Mouse (Mus musculus): ENCODE data around the gene Plxnb2. TPM values are rescaled to one million over a fixed set of nuclear protein-coding genes. Genes with fewer than 3 reads are reported as not detected.

Gene Plxnb2
- polyA plus RNA-seq, 1 experiment from 2014 or later: 104 TPM

GRCm38 (mm10) chr15:89165478-89165877 is 15.1 kb downstream of the Plxnb2 start:
- H3K27ac ChIP-seq: no peak overlapping the region
- 96% methylated on average over 12 of the region's 12 CpGs for WGBS

GRCm38 (mm10) chr15:89161397-89161796 is 19.2 kb downstream of the Plxnb2 start:
- Histone ChIP-seq H3K9me3 (no peaks in the 10 kb centered on the region), H3K4me3 (no peak overlapping the region), H3K9ac (no peak overlapping the region), H3K4me1 (replicated peaks) (no peaks in the 10 kb centered on the region), H3K4me2 (no peak overlapping the region), H3K27me3 (no peaks in the 10 kb centered on the region), H3K27ac (no peak overlapping the region), H3K36me3 (peaks cover 100% of the 10 kb centered on the region)
- ATAC-seq (ENCODE audit: low FRiP score): no peak
- WGBS: 97% methylated on average over 8 of the region's 9 CpGs

More at GRCm38 (mm10) chr15:89165478-89165877, 15.1 kb downstream of the Plxnb2 start:
- no peak for ATAC-seq (ENCODE audit: low FRiP score)
- Histone ChIP-seq H3K4me2 (no peak overlapping the region), H3K9me3 (no peaks in the 10 kb centered on the region), H3K27me3 (no peaks in the 10 kb centered on the region), H3K4me3 (no peak overlapping the region), H3K4me1 (replicated peaks) (peaks cover 18% of the 10 kb centered on the region), H3K36me3 (peaks cover 95% of the 10 kb centered on the region), H3K9ac (no peak overlapping the region)

- WGBS: 93% methylated on average over 16 of the region's 16 CpGs
- Histone ChIP-seq H3K4me3 (no peak overlapping the region), H3K4me2 (no peak overlapping the region), H3K4me1 (replicated peaks) (no peaks in the 10 kb centered on the region), H3K27ac (no peak overlapping the region), H3K9me3 (no peaks in the 10 kb centered on the region), H3K36me3 (peaks cover 100% of the 10 kb centered on the region), H3K27me3 (no peaks in the 10 kb centered on the region), H3K9ac (no peak overlapping the region)
- ATAC-seq (ENCODE audit: low FRiP score): no peak
Measured at GRCm38 (mm10) chr15:89158516-89158915, 22.1 kb downstream of the Plxnb2 start.

- ATAC-seq (ENCODE audit: low FRiP score): no peak
- Histone ChIP-seq H3K27ac (no peak overlapping the region), H3K9ac (no peak overlapping the region), H3K4me2 (no peak overlapping the region), H3K9me3 (no peaks in the 10 kb centered on the region), H3K36me3 (peaks cover 98% of the 10 kb centered on the region), H3K27me3 (no peaks in the 10 kb centered on the region), H3K4me3 (no peak overlapping the region), H3K4me1 (replicated peaks) (no peaks in the 10 kb centered on the region)
- WGBS: 61% methylated on average over 7 of the region's 7 CpGs
Measured at GRCm38 (mm10) chr15:89157954-89158353, 22.6 kb downstream of the Plxnb2 start.

GRCm38 (mm10) chr15:89152312-89152711 is 28.3 kb downstream of the Plxnb2 start:
- Histone ChIP-seq H3K4me1 (replicated peaks) (peaks cover 37% of the 10 kb centered on the region), H3K4me2 (no peak overlapping the region), H3K27me3 (no peaks in the 10 kb centered on the region), H3K36me3 (peaks cover 41% of the 10 kb centered on the region), H3K9ac (peak overlapping the region; percentile 46; the same call in 1 of the 2 replicates), H3K4me3 (no peak overlapping the region), H3K9me3 (no peaks in the 10 kb centered on the region), H3K27ac (peak overlapping the region; percentile 58)
- 0 out of 2 replicates have a peak, but pooled peaks have one; percentile 17 for ATAC-seq (ENCODE audit: low FRiP score)

- Histone ChIP-seq H3K36me3 (peaks cover 28% of the 10 kb centered on the region), H3K27me3 (peaks cover 3% of the 10 kb centered on the region; the same call in 1 of the 2 replicates), H3K4me1 (replicated peaks) (peaks cover 56% of the 10 kb centered on the region), H3K9me3 (no peaks in the 10 kb centered on the region), H3K9ac (peak overlapping the region; percentile 93), H3K27ac (peak overlapping the region; percentile 94), H3K4me3 (peak overlapping the region; percentile 75), H3K4me2 (peak overlapping the region; percentile 75)
- 0 out of 2 replicates have a peak, but pooled peaks have one; percentile 8 for ATAC-seq (ENCODE audit: low FRiP score)
- WGBS: 3% methylated on average over 13 of the region's 13 CpGs
Measured at GRCm38 (mm10) chr15:89150041-89150390, 30.6 kb downstream of the Plxnb2 start.

GRCm38 (mm10) chr15:89149271-89150040 is 31.1 kb downstream of the Plxnb2 start, which contains the start of gene Mapk11:
TSS of gene Mapk11 (minus strand) at chr15:89149628.
- under 1% methylated on average over 42 of the region's 61 CpGs for WGBS
- H3K4me1 ChIP-seq (replicated peaks): peaks cover 56% of the 10 kb centered on the region
- peaks cover 28% of the 10 kb centered on the region for H3K36me3 ChIP-seq
- H3K9ac ChIP-seq: peak within 1 kb of the TSS; percentile 93
- H3K9me3 ChIP-seq: no peaks in the 10 kb centered on the region
- peak within 1 kb of the TSS; percentile 75 for H3K4me2 ChIP-seq
- H3K27me3 ChIP-seq: peaks cover 3% of the 10 kb centered on the region; the same call in 1 of the 2 replicates
- H3K27ac ChIP-seq: peak within 1 kb of the TSS; percentile 94
- peak within 1 kb of the TSS; percentile 75 for H3K4me3 ChIP-seq
- ATAC-seq (ENCODE audit: low FRiP score): peak; percentile 71

GRCm38 (mm10) chr15:89148496-89149270 is 31.9 kb downstream of the Plxnb2 start:
- peak overlapping the region; percentile 94 for H3K27ac ChIP-seq
- 3% methylated on average over 25 of the region's 25 CpGs for WGBS
- peak overlapping the region; percentile 75 for H3K4me3 ChIP-seq
- peak overlapping the region; percentile 75 for H3K4me2 ChIP-seq
- peaks cover 56% of the 10 kb centered on the region for H3K4me1 ChIP-seq (replicated peaks)
- peak overlapping the region; percentile 93 for H3K9ac ChIP-seq
- H3K36me3 ChIP-seq: peaks cover 28% of the 10 kb centered on the region
- peak; percentile 15; the same call in 1 of the 2 replicates for ATAC-seq (ENCODE audit: low FRiP score)
- peaks cover 3% of the 10 kb centered on the region; the same call in 1 of the 2 replicates for H3K27me3 ChIP-seq
- H3K9me3 ChIP-seq: no peaks in the 10 kb centered on the region

GRCm38 (mm10) chr15:89147895-89148294 is 32.7 kb downstream of the Plxnb2 start:
- Histone ChIP-seq H3K4me3 (peak overlapping the region; percentile 75), H3K27ac (peak overlapping the region; percentile 94), H3K27me3 (peaks cover 3% of the 10 kb centered on the region; the same call in 1 of the 2 replicates), H3K9ac (peak overlapping the region; percentile 93), H3K9me3 (no peaks in the 10 kb centered on the region), H3K36me3 (peaks cover 31% of the 10 kb centered on the region), H3K4me1 (replicated peaks) (peaks cover 56% of the 10 kb centered on the region), H3K4me2 (peak overlapping the region; percentile 75)
- 31% methylated on average over 4 of the region's 4 CpGs for WGBS
- no peak for ATAC-seq (ENCODE audit: low FRiP score)

GRCm38 (mm10) chr15:89147456-89147855 is 33.1 kb downstream of the Plxnb2 start:
- peak overlapping the region; percentile 75 for H3K4me3 ChIP-seq
- no peaks in the 10 kb centered on the region for H3K9me3 ChIP-seq
- peaks cover 35% of the 10 kb centered on the region for H3K36me3 ChIP-seq
- 22% methylated on average over 10 of the region's 10 CpGs for WGBS
- peaks cover 3% of the 10 kb centered on the region; the same call in 1 of the 2 replicates for H3K27me3 ChIP-seq
- peak overlapping the region; percentile 93 for H3K9ac ChIP-seq
- ATAC-seq (ENCODE audit: low FRiP score): no peak
- peaks cover 53% of the 10 kb centered on the region for H3K4me1 ChIP-seq (replicated peaks)
- peak overlapping the region; percentile 75 for H3K4me2 ChIP-seq
- peak overlapping the region; percentile 94 for H3K27ac ChIP-seq

- Histone ChIP-seq H3K27ac (peak overlapping the region; percentile 88), H3K4me2 (peak overlapping the region; percentile 75), H3K4me1 (replicated peaks) (peaks cover 49% of the 10 kb centered on the region), H3K27me3 (peaks cover 3% of the 10 kb centered on the region; the same call in 1 of the 2 replicates), H3K9ac (peak overlapping the region; percentile 93), H3K4me3 (peak overlapping the region; percentile 75), H3K36me3 (peaks cover 35% of the 10 kb centered on the region), H3K9me3 (no peaks in the 10 kb centered on the region)
- no peak for ATAC-seq (ENCODE audit: low FRiP score)
- 11% methylated on average over 16 of the region's 16 CpGs for WGBS
Measured at GRCm38 (mm10) chr15:89147024-89147423, 33.6 kb downstream of the Plxnb2 start.

GRCm38 (mm10) chr15:89146537-89146936 is 34.1 kb downstream of the Plxnb2 start:
- Histone ChIP-seq H3K4me2 (peak overlapping the region; percentile 75), H3K27ac (peak overlapping the region; percentile 88), H3K27me3 (peaks cover 5% of the 10 kb centered on the region), H3K9ac (peak overlapping the region; percentile 93), H3K36me3 (peaks cover 35% of the 10 kb centered on the region), H3K4me3 (peak overlapping the region; percentile 75), H3K9me3 (no peaks in the 10 kb centered on the region), H3K4me1 (replicated peaks) (peaks cover 47% of the 10 kb centered on the region)
- ATAC-seq (ENCODE audit: low FRiP score): peak; percentile 29
- 4% methylated on average over 27 of the region's 27 CpGs for WGBS

All from hindbrain, embryonic 13.5 days (tissue).